10 mouse cellular contexts compared by ENCODE assay signal in genomic region chr2:166000769-166001168, GRCm38 (mm10). TPM values are rescaled to one million over a fixed set of nuclear protein-coding genes. Genes with fewer than 3 reads are reported as not detected.
A peak's percentile ranks its signal among the peaks of the same experiment; 100 is the strongest.
DNase-seq lines count a peak whose midpoint lies in the region; ATAC-seq lines count a peak whose summit lies in the region.
"Had no signal": no experiment of that assay in that cellular context is flagged by ENCODE, and none has a peak within 500 bp of the region (broad histone marks: within the 10 kb centered on the region; RNA-seq: fewer than 3 reads in every experiment).

No protein-coding gene starts in this region.

- H3K4me1 ChIP-seq in heart, embryonic 15.5 days (replicated peaks) = peaks cover 38% of the 10 kb centered on the region
- H3K4me1 ChIP-seq in embryonic facial prominence, embryonic 13.5 days = peaks cover 33% of the 10 kb centered on the region

- H3K4me2 ChIP-seq in heart, embryonic 15.5 days = peak overlapping the region; percentile 25
- peak overlapping the region; percentile 1; the same call in 1 of the 2 replicates for H3K4me2 ChIP-seq in embryonic facial prominence, embryonic 13.5 days
- H3K4me2 ChIP-seq: limb, embryonic 15.5 days had no signal

- no peak overlapping the region for H3K4me3 ChIP-seq in heart, embryonic 15.5 days
- H3K4me3 ChIP-seq in embryonic facial prominence, embryonic 13.5 days = no peak overlapping the region
- H3K4me3 ChIP-seq: limb, embryonic 15.5 days had no signal

- no peaks in the 10 kb centered on the region for H3K36me3 ChIP-seq in heart, embryonic 15.5 days
- no peaks in the 10 kb centered on the region for H3K36me3 ChIP-seq in embryonic facial prominence, embryonic 13.5 days
- H3K36me3 ChIP-seq: limb, embryonic 15.5 days had no signal

- no peak for ATAC-seq in heart, embryonic 15.5 days (replicated peaks; ENCODE audit: insufficient number of reproducible peaks, insufficient read depth, low FRiP score, low read depth)
- peak; percentile 25 for ATAC-seq in CD4-positive, CD25-positive, alpha-beta regulatory T cell, adult 4 months
- ATAC-seq in embryonic facial prominence, embryonic 13.5 days (ENCODE audit: insufficient number of reproducible peaks, insufficient read depth, low FRiP score, low TSS enrichment, low read depth) = no peak
- ATAC-seq in erythroid progenitor cell, adult 5-6 weeks (replicated peaks; ENCODE audit: low FRiP score, poor library complexity, severe bottlenecking) = no peak

- peak overlapping the region; percentile 54 for H3K27ac ChIP-seq in heart, embryonic 15.5 days
- 0 out of 2 replicates have a peak overlapping the region, but pooled peaks have one; percentile 44 for H3K27ac ChIP-seq in embryonic facial prominence, embryonic 13.5 days

- 36% methylated on average over 5 of the region's 5 CpGs for WGBS in heart, embryonic 15.5 days
- WGBS in embryonic facial prominence, embryonic 13.5 days = 12% methylated on average over 5 of the region's 5 CpGs

- intact Hi-C loops in heart, postnatal 36 days (cut with DNase I) = no loop called here
- intact Hi-C loops in left cerebral cortex, postnatal 14 days (cut with DNase I) = no loop called here

- no peak for DNase-seq in heart, postnatal 36 days
- peak; percentile 48 for DNase-seq in mesoderm, embryonic 11.5 days (ENCODE audit: low read depth, low spot score)
- DNase-seq in yolk sac, embryonic 10.5 days (ENCODE audit: low spot score) = no peak
- DNase-seq in left cerebral cortex, postnatal 14 days (ENCODE audit: low spot score in 2 of 2) = no peak
- DNase-seq: right cerebral cortex, postnatal 14 days had no signal

- no peak overlapping the region for H3K9ac ChIP-seq in heart, embryonic 15.5 days
- no peak overlapping the region for H3K9ac ChIP-seq in embryonic facial prominence, embryonic 13.5 days
- H3K9ac ChIP-seq: limb, embryonic 15.5 days had no signal

- no peaks in the 10 kb centered on the region for H3K9me3 ChIP-seq in heart, embryonic 15.5 days (replicated peaks)
- no peaks in the 10 kb centered on the region for H3K9me3 ChIP-seq in embryonic facial prominence, embryonic 13.5 days
- H3K9me3 ChIP-seq: limb, embryonic 15.5 days had no signal

- H3K27me3 ChIP-seq in heart, embryonic 15.5 days = no peaks in the 10 kb centered on the region
- no peaks in the 10 kb centered on the region for H3K27me3 ChIP-seq in embryonic facial prominence, embryonic 13.5 days
- H3K27me3 ChIP-seq: limb, embryonic 15.5 days had no signal

RNA-seq across cellular contexts. Expression of gene Ncoa3, which starts 8.3 kb away (rescaled TPM):
- 8.7 and 11.0 TPM in 2 replicates for polyA plus RNA-seq in heart, embryonic 15.5 days (2015; fragmentation: Nextera tagmentation; extraction: Ambion mirVana)
- 10 to 100 TPM; 23.0 to 27.1 TPM for total RNA-seq in heart, postnatal 36 days (2021)
- 10 to 100 TPM; 78.6 to 87.5 TPM for polyA plus RNA-seq in CD4-positive, CD25-positive, alpha-beta regulatory T cell, adult 4 months (2017; shearing (Covaris generic))
- 14.4 and 14.7 TPM in 2 replicates for polyA plus RNA-seq in embryonic facial prominence, embryonic 13.5 days (2015; fragmentation: Nextera tagmentation; extraction: Ambion mirVana)
- total RNA-seq in erythroid progenitor cell, adult 5-6 weeks (2015; ENCODE audit: low replicate concordance) = 17.6 and 20.5 TPM in 2 replicates
- 3.6 and 3.9 TPM in 2 replicates for total RNA-seq in erythroid progenitor cell, adult 5-6 weeks (2017; ENCODE audit: low replicate concordance)
- total RNA-seq in left cerebral cortex, postnatal 14 days (2021) = 10 to 100 TPM; 32.0 to 34.7 TPM
